Mouse (Mus musculus) hindbrain, embryonic 14.5 days (tissue): ENCODE results near the gene Jazf1. TPM values are rescaled to one million over a fixed set of nuclear protein-coding genes. Genes with fewer than 3 reads are reported as not detected.
A peak's percentile ranks its signal among the peaks of the same experiment; 100 is the strongest.

Experiments used
- ATAC-seq: fragments of 200-750 bp; cut with Nextera tagmentation; 2 replicates; pipeline ENCODE4 v1.8.0; 2017; ENCODE audit warnings: moderate number of reproducible peaks, mild to moderate bottlenecking, moderate TSS enrichment, moderate library complexity; ENCODE audit not compliant: low FRiP score
- DNase-seq: peaks from one replicate; pipeline ENCODE4 v3.0.0-alpha.2; 2015; ENCODE audit warnings: low spot score
- H3K27ac ChIP-seq: fragments of 300-500 bp; sonication (generic); 2 replicates; pipeline ENCODE4 v1.5.1; 2014; ENCODE audit warnings: mild to moderate bottlenecking, moderate library complexity
- H3K27me3 ChIP-seq: fragments of 300-500 bp; sonication (generic); 2 replicates; pipeline ENCODE4 v1.6.1; 2014; ENCODE audit warnings: mild to moderate bottlenecking, low read length, mixed read lengths; ENCODE audit not compliant: control insufficient read depth, insufficient read depth
- H3K36me3 ChIP-seq: fragments of 300-500 bp; sonication (generic); replicated peaks from 2 replicates; pipeline ENCODE4 v1.6.1; 2014; ENCODE audit not compliant: control insufficient read depth, insufficient read depth
- H3K4me1 ChIP-seq: fragments of 300-500 bp; sonication (generic); replicated peaks from 2 replicates; pipeline ENCODE4 v1.6.1; 2014; ENCODE audit warnings: antibody characterized with exemption, low read length, mixed read lengths; ENCODE audit not compliant: control insufficient read depth, insufficient read depth
- H3K4me2 ChIP-seq: fragments of 300-500 bp; sonication (generic); replicated peaks from 2 replicates; pipeline ENCODE4 v1.6.1; 2014; ENCODE audit warnings: mild to moderate bottlenecking, moderate library complexity
- H3K4me3 ChIP-seq: fragments of 300-500 bp; sonication (generic); replicated peaks from 2 replicates; pipeline ENCODE4 v1.5.1; 2014; ENCODE audit warnings: mild to moderate bottlenecking, low read length
- H3K9ac ChIP-seq: fragments of 300-500 bp; sonication (generic); 2 replicates; pipeline ENCODE4 v1.6.1; 2014
- H3K9me3 ChIP-seq: fragments of 300-500 bp; sonication (generic); 2 replicates; pipeline ENCODE4 v1.6.1; 2016; ENCODE audit warnings: low read length; ENCODE audit not compliant: control insufficient read depth
- WGBS: fragments of 180-500 bp; shearing (Covaris S2); extraction: QIAGEN DNeasy Blood & Tissue Kit; methylation state at CpG from one replicate; pipeline ENCODE4 v1.1.7; 2014; 5-methylcytosine and 5-hydroxymethylcytosine counted together
- polyA plus RNA-seq: library from polyadenylated mRNA; unstranded; fragments of >200 nt; fragmentation: Nextera tagmentation; extraction: Ambion mirVana; gene quantifications from 2 replicates; pipeline ENCODE4 v1.2.1, GENCODE M21; 2014

Jazf1 gene
- polyA plus RNA-seq, 1 experiment from 2014 or later: 56.2 TPM

GRCm38 (mm10) chr6:52775350-52775749 lies 293.1 kb downstream of the Jazf1 start:
- Histone ChIP-seq H3K27me3 (no peaks in the 10 kb centered on the region), H3K9me3 (no peaks in the 10 kb centered on the region), H3K4me2 (no peak overlapping the region), H3K27ac (no peak overlapping the region), H3K36me3 (peaks cover 6% of the 10 kb centered on the region), H3K4me3 (no peak overlapping the region), H3K4me1 (no peaks in the 10 kb centered on the region), H3K9ac (no peak overlapping the region)
- 87% methylated on average over 3 of the region's 3 CpGs for WGBS
- DNase-seq (no peak), ATAC-seq (no peak)

- Histone ChIP-seq H3K27ac (no peak overlapping the region), H3K4me3 (no peak overlapping the region), H3K4me2 (no peak overlapping the region), H3K9ac (no peak overlapping the region), H3K36me3 (peaks cover 25% of the 10 kb centered on the region), H3K4me1 (no peaks in the 10 kb centered on the region), H3K27me3 (no peaks in the 10 kb centered on the region), H3K9me3 (no peaks in the 10 kb centered on the region)
- ATAC-seq (no peak), DNase-seq (no peak)
- 84% methylated on average over 5 of the region's 5 CpGs for WGBS
Observed at GRCm38 (mm10) chr6:52773132-52773531, 295.3 kb downstream of the Jazf1 start.

GRCm38 (mm10) chr6:52770789-52771188 lies 297.6 kb downstream of the Jazf1 start:
- H3K4me1 ChIP-seq: no peaks in the 10 kb centered on the region
- peaks cover 44% of the 10 kb centered on the region for H3K36me3 ChIP-seq
- no peak overlapping the region for H3K27ac ChIP-seq
- ATAC-seq (no peak), DNase-seq (no peak)
- no peak overlapping the region for H3K4me2 ChIP-seq
- H3K27me3 ChIP-seq: no peaks in the 10 kb centered on the region
- no peak overlapping the region for H3K4me3 ChIP-seq
- H3K9ac ChIP-seq: no peak overlapping the region
- H3K9me3 ChIP-seq: no peaks in the 10 kb centered on the region
- 84% methylated on average over 1 of the region's 1 CpGs for WGBS

GRCm38 (mm10) chr6:52765206-52765605 lies 303.2 kb downstream of the Jazf1 start:
- Histone ChIP-seq H3K27me3 (no peaks in the 10 kb centered on the region), H3K36me3 (peaks cover 69% of the 10 kb centered on the region), H3K4me3 (no peak overlapping the region), H3K9me3 (no peaks in the 10 kb centered on the region), H3K4me1 (no peaks in the 10 kb centered on the region), H3K4me2 (no peak overlapping the region), H3K9ac (no peak overlapping the region), H3K27ac (no peak overlapping the region)
- WGBS: 74% methylated on average over 7 of the region's 7 CpGs
- ATAC-seq (no peak), DNase-seq (no peak)

- Histone ChIP-seq H3K27ac (no peak overlapping the region), H3K36me3 (peaks cover 46% of the 10 kb centered on the region), H3K9me3 (no peaks in the 10 kb centered on the region), H3K9ac (no peak overlapping the region), H3K4me1 (no peaks in the 10 kb centered on the region), H3K4me2 (no peak overlapping the region), H3K4me3 (no peak overlapping the region), H3K27me3 (no peaks in the 10 kb centered on the region)
- ATAC-seq: no peak
- WGBS: 99% methylated on average over 5 of the region's 5 CpGs
- DNase-seq: no peak
Observed at GRCm38 (mm10) chr6:52752832-52753231, 315.6 kb downstream of the Jazf1 start.

GRCm38 (mm10) chr6:52734630-52735029 lies 333.8 kb downstream of the Jazf1 start:
- no peak overlapping the region for H3K4me2 ChIP-seq
- no peak overlapping the region for H3K9ac ChIP-seq
- H3K36me3 ChIP-seq: peaks cover 44% of the 10 kb centered on the region
- H3K27me3 ChIP-seq: no peaks in the 10 kb centered on the region
- WGBS: 98% methylated on average over 2 of the region's 2 CpGs
- no peaks in the 10 kb centered on the region for H3K4me1 ChIP-seq
- ATAC-seq: no peak
- DNase-seq: no peak
- no peaks in the 10 kb centered on the region for H3K9me3 ChIP-seq
- no peak overlapping the region for H3K4me3 ChIP-seq
- H3K27ac ChIP-seq: no peak overlapping the region

GRCm38 (mm10) chr6:52730338-52730737 lies 338.1 kb downstream of the Jazf1 start:
- 80% methylated on average over 4 of the region's 4 CpGs for WGBS
- Histone ChIP-seq H3K9me3 (no peaks in the 10 kb centered on the region), H3K4me1 (no peaks in the 10 kb centered on the region), H3K9ac (no peak overlapping the region), H3K27me3 (no peaks in the 10 kb centered on the region), H3K4me3 (no peak overlapping the region), H3K36me3 (peaks cover 38% of the 10 kb centered on the region), H3K4me2 (no peak overlapping the region), H3K27ac (no peak overlapping the region)
- no peak for DNase-seq
- no peak for ATAC-seq

- Histone ChIP-seq H3K27ac (no peak overlapping the region), H3K4me2 (no peak overlapping the region), H3K4me3 (no peak overlapping the region), H3K36me3 (peaks cover 27% of the 10 kb centered on the region), H3K9me3 (no peaks in the 10 kb centered on the region), H3K27me3 (no peaks in the 10 kb centered on the region), H3K9ac (no peak overlapping the region), H3K4me1 (no peaks in the 10 kb centered on the region)
- DNase-seq (peak; percentile 79), ATAC-seq (no peak)
- WGBS: 67% methylated on average over 8 of the region's 8 CpGs
Observed at GRCm38 (mm10) chr6:52724805-52725439, 343.5 kb downstream of the Jazf1 start.
